Mouse (Mus musculus): ENCODE measurements around the gene Ube2m.

The Ube2m gene

GRCm38 (mm10) chr7:13006011-13006410, 32.1 kb downstream of the Ube2m start:
- DNase-seq (ENCODE audit: extremely low read depth, low read depth, low spot score) = no peak

DNA sequence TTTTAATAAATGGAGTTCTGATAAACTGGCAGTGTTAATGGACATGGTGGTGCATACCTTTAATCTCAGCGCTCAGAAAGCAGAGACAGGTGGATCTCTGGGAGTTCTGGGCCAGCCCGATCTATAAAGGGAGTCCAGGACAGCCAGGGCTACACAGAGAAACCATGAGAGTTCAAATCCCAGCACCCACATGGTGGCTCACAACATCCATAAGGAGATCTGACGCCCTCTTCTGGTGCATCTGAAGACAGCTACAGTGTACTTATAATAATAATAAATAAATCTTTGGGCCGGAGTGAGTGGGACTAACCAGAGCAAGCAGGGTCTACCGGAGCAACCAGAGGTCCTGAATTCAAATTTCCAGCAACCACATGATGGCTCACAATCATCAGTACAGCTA, 34.7 kb downstream of the Ube2m start:
- DNase-seq (ENCODE audit: extremely low read depth, low read depth, low spot score) = no peak

- DNase-seq (ENCODE audit: extremely low read depth, low read depth, low spot score) = no peak
Measured at GRCm38 (mm10) chr7:13001584-13001983, 36.5 kb downstream of the Ube2m start.

DNA sequence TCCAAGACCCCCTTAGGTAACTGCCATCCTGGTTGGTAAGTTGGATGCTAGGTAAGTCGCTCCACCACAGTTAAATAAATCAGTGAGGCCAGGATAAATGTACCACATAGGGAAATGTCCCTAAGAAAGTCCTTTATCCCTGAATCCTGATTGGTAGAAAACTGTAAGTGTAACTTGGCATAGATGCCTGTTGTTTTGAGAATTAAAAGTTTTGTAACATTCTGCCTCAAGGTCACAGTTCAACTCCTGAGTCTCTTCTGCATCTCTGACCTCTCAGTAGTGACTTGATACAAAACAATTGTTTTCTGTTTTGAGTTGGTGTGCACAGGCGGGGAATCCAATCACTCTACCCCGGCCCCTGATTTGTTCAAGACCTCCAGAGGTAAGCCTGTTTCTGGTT, 39.2 kb downstream of the Ube2m start, which contains the start of gene Trim28:
Gene Trim28 (plus strand): TSS at position 264 of the 400 bp plus-strand sequence.
- DNase-seq (ENCODE audit: extremely low read depth, low read depth, low spot score) = no peak

DNA sequence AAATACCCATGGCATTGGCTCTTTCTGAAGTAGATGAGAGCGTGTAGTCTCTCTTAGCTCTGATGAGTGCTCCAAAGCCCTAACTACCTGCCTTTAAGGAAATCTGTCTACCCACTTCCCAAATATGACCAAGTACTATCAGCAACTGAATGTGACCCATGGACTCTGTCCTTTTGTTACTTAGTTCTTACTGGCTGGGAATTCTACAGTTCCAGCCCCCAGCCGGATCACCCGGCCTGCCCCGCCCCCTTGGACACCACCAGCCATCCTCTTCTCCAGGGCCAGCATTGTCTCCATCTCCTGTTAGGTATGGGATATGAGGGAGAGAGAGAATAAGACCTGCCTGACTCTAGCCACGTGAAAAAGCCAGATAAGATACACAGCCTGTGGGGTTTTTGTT, 40.0 kb downstream of the Ube2m start, which contains the start of gene Slc27a5:
Gene Slc27a5 (minus strand): TSS at position 140 of the 400 bp plus-strand sequence.
- DNase-seq (ENCODE audit: extremely low read depth, low read depth, low spot score) = no peak

- no peak for DNase-seq (ENCODE audit: extremely low read depth, low read depth, low spot score)
Measured at GRCm38 (mm10) chr7:12997230-12997629, 40.8 kb downstream of the Ube2m start.

- DNase-seq (ENCODE audit: extremely low read depth, low read depth, low spot score) = no peak
Measured at GRCm38 (mm10) chr7:12995862-12996261, 42.2 kb downstream of the Ube2m start.

GRCm38 (mm10) chr7:12993148-12993547, 44.9 kb downstream of the Ube2m start:
- no peak for DNase-seq (ENCODE audit: extremely low read depth, low read depth, low spot score)

DNA sequence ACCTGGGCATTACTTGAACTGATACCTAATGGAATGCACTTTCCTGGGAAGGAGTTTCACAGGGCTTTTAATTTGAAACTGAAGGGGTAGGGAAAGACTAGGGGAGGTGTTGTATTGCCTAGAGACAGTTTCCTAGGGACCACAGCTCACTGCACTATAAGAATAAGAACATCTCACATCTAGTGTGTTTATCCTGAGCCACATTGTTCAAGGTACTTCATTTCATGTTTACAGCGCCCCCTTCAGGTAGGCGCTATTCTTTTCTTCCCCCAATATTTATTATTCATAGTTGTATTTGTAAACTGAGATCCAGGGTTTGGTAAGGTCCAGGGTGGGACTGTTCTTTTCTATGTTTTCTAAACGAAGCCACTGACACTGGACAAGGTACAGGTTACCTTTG, 45.9 kb downstream of the Ube2m start:
- no peak for DNase-seq (ENCODE audit: extremely low read depth, low read depth, low spot score)

DNA sequence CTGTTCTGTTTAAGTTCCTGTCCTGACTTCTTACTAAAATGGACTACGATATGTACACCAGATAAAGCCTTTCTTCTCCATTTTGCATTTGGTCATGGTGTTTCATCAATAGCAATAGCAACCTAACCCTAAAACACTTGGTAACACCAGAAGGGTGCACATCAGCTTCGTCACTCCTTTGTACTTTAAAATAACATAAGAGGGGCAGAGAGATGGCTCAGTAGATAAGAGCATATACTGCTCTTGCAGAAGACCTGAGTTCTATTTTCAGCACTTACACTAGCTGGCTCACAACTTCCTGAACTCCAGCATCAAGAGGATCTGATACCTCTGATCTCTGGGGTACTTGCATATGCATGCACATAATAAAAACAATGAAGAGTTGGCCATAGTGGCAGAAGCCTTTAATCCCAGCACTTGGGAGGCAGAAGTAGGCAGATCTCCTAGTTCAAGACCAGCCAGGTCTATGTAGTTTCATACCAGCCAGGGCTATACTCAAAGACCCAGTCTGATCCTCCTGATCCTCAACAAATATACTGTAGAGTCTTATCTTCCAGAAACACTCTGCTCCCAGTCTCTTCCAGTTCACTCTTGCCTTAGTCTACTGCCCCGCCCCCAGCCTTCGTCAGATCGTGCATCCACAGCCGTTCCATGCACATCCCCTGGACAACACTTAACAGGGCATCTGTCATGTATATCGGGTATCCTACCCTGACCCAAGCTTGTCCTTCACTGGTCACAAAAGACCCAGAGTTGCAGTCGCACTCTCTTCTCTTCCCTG, 50.5 kb downstream of the Ube2m start:
- DNase-seq (ENCODE audit: extremely low read depth, low read depth, low spot score) = no peak

- DNase-seq (ENCODE audit: extremely low read depth, low read depth, low spot score) = no peak
Measured at GRCm38 (mm10) chr7:12986906-12987305, 51.2 kb downstream of the Ube2m start.

DNA sequence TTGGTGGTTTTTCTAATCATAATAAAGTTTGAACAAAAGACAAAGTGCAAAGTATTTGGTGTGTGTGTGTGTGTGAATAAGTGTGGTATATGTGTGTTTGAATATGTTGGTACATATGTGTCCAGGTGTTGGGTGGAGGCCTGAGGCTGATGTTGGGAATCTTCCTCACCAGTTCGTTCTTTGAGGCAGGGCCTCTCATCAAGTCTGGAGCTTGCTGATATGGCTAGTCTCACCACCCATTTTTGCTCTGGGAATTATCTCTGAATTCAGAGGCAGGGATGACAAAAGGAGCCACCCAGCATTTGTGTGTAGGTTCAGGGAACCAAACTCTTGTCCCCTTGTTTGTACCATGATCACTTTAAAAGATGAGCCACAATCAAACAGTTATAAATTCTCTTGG, 52.4 kb downstream of the Ube2m start:
- DNase-seq (ENCODE audit: extremely low read depth, low read depth, low spot score) = no peak
